Mouse (Mus musculus) lung, postnatal 0 days (tissue): Measurements from ENCODE around the gene Mylip.

Source experiments
- CTCF ChIP-seq: IDR thresholded peaks from 2 replicates; pipeline ENCODE4 v1.5.1; 2016; ENCODE audit warnings: antibody characterized with exemption, mild to moderate bottlenecking
- EP300 ChIP-seq: IDR thresholded peaks from 2 replicates; pipeline ENCODE4 v1.6.1; 2016; ENCODE audit warnings: antibody characterized with exemption, mild to moderate bottlenecking, control low read depth

- no peak for TF ChIP-seq CTCF
- TF ChIP-seq EP300, result no peak
Observed at GRCm38 (mm10) chr13:45343541-45343940, 46.0 kb upstream of the Mylip start.
